Mouse (Mus musculus) ES-Bruce4 (cell line): ENCODE data around the gene Pced1a. TPM values are rescaled to one million over a fixed set of nuclear protein-coding genes. Genes with fewer than 3 reads are reported as not detected.

ENCODE experiments used
- H3K27ac ChIP-seq: 2 replicates; pipeline ENCODE4 v1.5.1; 2012; ENCODE audit warnings: low read length, inconsistent platforms; ENCODE audit not compliant: insufficient read depth
- H3K27me3 ChIP-seq: 2 replicates; pipeline ENCODE4 v1.6.1; 2012; ENCODE audit warnings: mild to moderate bottlenecking, low read length, inconsistent platforms; ENCODE audit not compliant: control insufficient read depth, poor library complexity, insufficient read depth, severe bottlenecking
- H3K36me3 ChIP-seq: 2 replicates; pipeline ENCODE4 v1.6.1; 2012; ENCODE audit warnings: inconsistent platforms, mild to moderate bottlenecking, low read length, moderate library complexity; ENCODE audit not compliant: control insufficient read depth, poor library complexity, insufficient read depth, severe bottlenecking
- H3K4me1 ChIP-seq: one replicate; pipeline ENCODE4 v1.8.1; 2011; ENCODE audit warnings: low read length; ENCODE audit not compliant: control insufficient read depth, insufficient read depth
- H3K4me3 ChIP-seq: 2 replicates; pipeline ENCODE4 v1.5.1; 2011; ENCODE audit warnings: low read depth, mild to moderate bottlenecking, low read length
- H3K9ac ChIP-seq: 2 replicates; pipeline ENCODE4 v1.6.1; 2012; ENCODE audit warnings: low read depth, mild to moderate bottlenecking, inconsistent platforms; ENCODE audit not compliant: poor library complexity, severe bottlenecking
- H3K9me3 ChIP-seq: replicated peaks from 2 replicates; pipeline ENCODE4 v1.6.1; 2012; ENCODE audit warnings: mild to moderate bottlenecking, low read length, inconsistent platforms; ENCODE audit not compliant: control insufficient read depth, poor library complexity, insufficient read depth, severe bottlenecking
- CTCF ChIP-seq: IDR thresholded peaks from one replicate; pipeline ENCODE4 v1.8.1; 2011; ENCODE audit warnings: low read depth, low read length
- EP300 ChIP-seq: IDR thresholded peaks from 2 replicates; pipeline ENCODE4 v1.6.1; 2011; ENCODE audit warnings: low read depth, low read length; ENCODE audit not compliant: insufficient read depth
- POLR2A ChIP-seq: IDR thresholded peaks from one replicate; pipeline ENCODE4 v1.8.1; 2011; ENCODE audit warnings: low read length; ENCODE audit not compliant: insufficient read depth
- polyA plus RNA-seq: library from polyadenylated mRNA; stranded (reverse); fragments of >200 nt; gene quantifications from 2 replicates; pipeline ENCODE4 v1.2.4, GENCODE M21; 2011; ENCODE audit warnings: low read depth; ENCODE audit not compliant: missing spikeins, insufficient read depth, insufficient read length

The Pced1a gene
- polyA plus RNA-seq, 1 experiment: 16.3 TPM

DNA sequence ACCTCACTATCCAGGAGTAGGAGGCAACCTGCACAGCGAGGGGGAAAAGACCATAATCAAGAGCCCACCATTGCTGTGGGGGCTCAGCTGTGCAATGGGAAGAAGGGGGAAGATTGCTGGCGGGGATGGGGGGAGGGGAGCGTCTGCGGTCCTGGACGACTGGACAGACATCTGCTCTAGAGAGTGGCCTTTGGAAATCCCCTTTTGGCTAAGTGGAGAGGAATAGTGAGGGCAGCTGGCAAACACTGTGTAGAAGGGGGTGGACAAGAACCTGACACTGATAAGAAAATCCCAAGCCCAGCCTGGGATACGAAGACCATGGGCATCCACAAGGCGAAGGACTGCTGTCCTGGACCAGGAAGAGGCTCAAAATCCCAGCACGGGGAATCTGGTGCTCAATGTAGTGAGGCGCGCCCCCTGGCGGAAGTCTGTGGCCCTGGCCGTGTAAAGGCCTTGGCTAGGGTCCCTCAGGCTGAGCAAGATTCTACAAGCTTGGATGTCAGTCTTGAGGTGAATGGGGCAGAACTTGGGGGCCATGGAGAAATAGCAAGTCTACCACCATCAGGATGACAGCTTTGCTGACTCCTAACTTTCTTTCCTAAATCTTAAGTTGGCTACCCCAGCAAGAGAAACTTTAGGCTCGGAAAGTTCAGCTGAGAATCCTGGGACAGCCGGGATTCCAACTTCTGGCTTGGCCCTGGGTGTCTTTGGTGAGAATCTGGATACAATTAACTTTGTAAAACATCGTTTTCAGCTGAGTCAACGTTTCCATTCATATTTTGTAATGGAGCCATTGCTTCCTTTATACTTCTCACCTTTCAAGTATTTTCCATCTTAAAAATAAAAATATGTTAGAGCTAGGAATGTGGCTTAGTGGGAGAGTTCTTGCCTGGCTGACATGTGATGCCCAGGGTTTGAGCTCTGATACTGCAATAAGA, 12.7 kb downstream of the Pced1a start:
- Histone ChIP-seq H3K27ac (no peak overlapping the region), H3K4me1 (no peaks in the 10 kb centered on the region), H3K9ac (no peak overlapping the region), H3K27me3 (no peaks in the 10 kb centered on the region), H3K4me3 (no peak overlapping the region), H3K9me3 (no peaks in the 10 kb centered on the region), H3K36me3 (no peaks in the 10 kb centered on the region)
- peak; percentile 95 for TF ChIP-seq CTCF
- TF ChIP-seq EP300: no peak

DNA sequence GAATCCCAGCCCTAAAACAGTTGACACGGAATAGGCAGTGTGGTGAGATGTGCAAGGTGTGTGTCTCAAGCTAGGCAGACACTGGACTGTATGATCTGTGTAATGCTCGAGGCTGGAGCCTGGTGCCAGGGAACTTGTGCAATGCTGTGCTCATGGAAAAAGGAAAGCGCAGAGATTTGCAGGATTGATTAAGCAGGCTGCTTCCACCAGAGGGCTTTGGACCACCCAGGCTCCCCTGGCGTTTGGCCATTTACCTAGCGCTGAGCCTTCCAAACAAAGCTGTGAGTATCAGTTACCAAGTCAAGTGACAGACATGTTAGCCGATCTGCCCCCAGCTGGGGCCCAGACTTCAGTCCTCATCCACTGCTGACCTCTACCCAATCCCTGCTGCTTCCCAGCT, 16.3 kb downstream of the Pced1a start:
- no peak overlapping the region for H3K27ac ChIP-seq
- H3K36me3 ChIP-seq: no peaks in the 10 kb centered on the region
- no peak overlapping the region for H3K9ac ChIP-seq
- H3K9me3 ChIP-seq: no peaks in the 10 kb centered on the region
- TF ChIP-seq EP300 (no peak), CTCF (no peak)
- no peak overlapping the region for H3K4me3 ChIP-seq
- no peaks in the 10 kb centered on the region for H3K27me3 ChIP-seq
- H3K4me1 ChIP-seq: no peaks in the 10 kb centered on the region

DNA sequence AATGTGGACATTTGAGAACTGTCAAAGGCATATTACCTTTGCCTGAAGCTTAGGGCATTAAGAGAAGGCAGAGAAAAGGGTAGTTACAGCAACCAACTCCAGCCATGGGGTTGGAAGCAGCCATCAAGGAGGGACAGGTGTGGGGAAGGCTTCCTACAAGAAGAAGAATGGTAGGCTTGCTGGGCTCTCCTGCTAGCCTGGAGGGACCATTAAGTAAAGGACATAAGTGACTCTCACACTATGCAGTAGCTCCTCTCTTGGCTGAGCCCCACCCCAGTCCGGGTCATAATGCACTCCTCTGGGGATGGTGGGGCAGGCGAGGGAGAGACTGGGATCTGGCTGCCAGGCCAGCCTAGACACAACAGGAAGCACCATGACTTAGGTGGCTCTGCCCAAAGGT, 18.3 kb downstream of the Pced1a start, which contains the start of gene Tmem239:
Tmem239 (plus strand) TSS at position 301 of the 400 bp plus-strand sequence.
- Histone ChIP-seq H3K4me1 (no peaks in the 10 kb centered on the region), H3K9ac (no peak within 1 kb of the TSS), H3K27me3 (no peaks in the 10 kb centered on the region), H3K36me3 (no peaks in the 10 kb centered on the region), H3K27ac (no peak within 1 kb of the TSS), H3K9me3 (no peaks in the 10 kb centered on the region), H3K4me3 (no peak within 1 kb of the TSS)
- TF ChIP-seq POLR2A: no peak
- no peak for TF ChIP-seq CTCF
- no peak for TF ChIP-seq EP300

DNA sequence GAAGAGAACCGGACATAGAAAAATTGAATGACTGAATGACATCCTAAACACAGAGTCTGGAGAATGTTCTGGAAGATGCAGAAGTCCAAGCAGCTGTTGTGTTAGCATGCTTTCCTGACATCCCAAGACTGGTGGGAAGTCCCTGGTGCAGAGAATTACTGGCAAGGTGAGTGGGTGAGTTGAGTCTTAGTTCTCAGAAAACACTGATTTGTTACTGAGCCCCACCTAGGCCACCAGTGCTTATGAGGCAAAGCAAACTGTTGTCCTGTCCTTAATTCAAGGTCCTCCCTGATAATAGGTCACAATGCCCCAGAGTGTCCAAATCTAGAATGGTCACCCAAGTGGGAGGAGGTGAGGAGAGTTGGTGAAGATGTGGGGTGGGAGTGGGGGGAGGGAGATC, 19.6 kb downstream of the Pced1a start, which contains the start of the genes Gm28372 and 1700020A23Rik:
Gm28372 (plus strand) TSS at position 301 of the 400 bp plus-strand sequence.
1700020A23Rik (plus strand) TSS at position 321 of the 400 bp plus-strand sequence.
- no peaks in the 10 kb centered on the region for H3K27me3 ChIP-seq
- H3K4me1 ChIP-seq: no peaks in the 10 kb centered on the region
- H3K27ac ChIP-seq: no peak within 1 kb of the TSS
- TF ChIP-seq POLR2A: no peak
- TF ChIP-seq CTCF: no peak
- TF ChIP-seq EP300: no peak
- H3K9me3 ChIP-seq: peaks cover under 1% of the 10 kb centered on the region; the same call in 1 of the 2 replicates
- H3K36me3 ChIP-seq: no peaks in the 10 kb centered on the region
- no peak within 1 kb of the TSS for H3K4me3 ChIP-seq
- H3K9ac ChIP-seq: no peak within 1 kb of the TSS

DNA sequence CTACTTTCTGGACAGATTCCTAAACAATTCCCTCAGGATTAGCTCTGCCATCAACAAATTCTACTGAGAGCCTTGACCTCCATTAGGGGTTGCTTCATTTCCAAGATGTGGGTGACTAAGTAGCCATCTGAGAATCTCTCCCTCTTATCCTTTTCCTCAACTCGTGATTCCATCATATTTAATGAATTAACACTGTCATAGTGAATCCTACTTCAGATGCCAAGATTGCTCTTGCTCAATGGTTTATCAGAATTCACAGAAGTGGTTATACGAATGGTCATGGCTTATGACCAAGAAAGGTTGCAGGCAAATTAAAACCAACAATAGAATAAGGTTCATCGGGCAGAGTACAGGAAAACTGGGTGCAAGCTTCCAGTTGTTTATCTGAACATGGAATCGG, 22.6 kb downstream of the Pced1a start:
- Histone ChIP-seq H3K4me3 (no peak overlapping the region), H3K36me3 (no peaks in the 10 kb centered on the region), H3K27me3 (no peaks in the 10 kb centered on the region), H3K9me3 (peaks cover 11% of the 10 kb centered on the region), H3K9ac (no peak overlapping the region), H3K27ac (no peak overlapping the region), H3K4me1 (no peaks in the 10 kb centered on the region)
- no peak for TF ChIP-seq EP300
- TF ChIP-seq POLR2A: no peak
- no peak for TF ChIP-seq CTCF

GRCm38 (mm10) chr2:130400046-130400445, 24.5 kb downstream of the Pced1a start:
- H3K9ac ChIP-seq: no peak overlapping the region
- H3K36me3 ChIP-seq: no peaks in the 10 kb centered on the region
- H3K27me3 ChIP-seq: no peaks in the 10 kb centered on the region
- H3K9me3 ChIP-seq: peaks cover 11% of the 10 kb centered on the region
- H3K27ac ChIP-seq: no peak overlapping the region
- H3K4me3 ChIP-seq: no peak overlapping the region
- no peak for TF ChIP-seq EP300
- TF ChIP-seq CTCF: no peak
- no peak for TF ChIP-seq POLR2A
- no peaks in the 10 kb centered on the region for H3K4me1 ChIP-seq
